Mouse (Mus musculus) hindbrain, embryonic 11.5 days (tissue): ENCODE data around the gene Vmn2r117. TPM values are rescaled to one million over a fixed set of nuclear protein-coding genes. Genes with fewer than 3 reads are reported as not detected.
"Not testable (repeated sequence)": the region's sequence is repeated elsewhere in the genome, so short reads cannot be mapped to it uniquely, and the experiment has no call there.

ENCODE experiments used
- ATAC-seq: fragments of 200-750 bp; cut with Nextera tagmentation; 2 replicates; pipeline ENCODE4 v1.8.0; 2017; ENCODE audit warnings: mild to moderate bottlenecking, moderate TSS enrichment, moderate library complexity; ENCODE audit not compliant: low FRiP score
- DNase-seq: peaks from one replicate; pipeline ENCODE4 v3.0.0-alpha.2; 2015; ENCODE audit warnings: low spot score
- H3K27ac ChIP-seq: fragments of 300-500 bp; sonication (generic); 2 replicates; pipeline ENCODE4 v1.5.1; 2014; ENCODE audit warnings: mild to moderate bottlenecking, low read depth, low read length
- H3K27me3 ChIP-seq: fragments of 300-500 bp; sonication (generic); 2 replicates; pipeline ENCODE4 v1.6.1; 2014; ENCODE audit warnings: mild to moderate bottlenecking, low read length, moderate library complexity, mixed read lengths; ENCODE audit not compliant: control insufficient read depth, insufficient read depth
- H3K36me3 ChIP-seq: fragments of 300-500 bp; sonication (generic); 2 replicates; pipeline ENCODE4 v1.6.1; 2014; ENCODE audit warnings: mild to moderate bottlenecking, low read length, moderate library complexity, mixed read lengths; ENCODE audit not compliant: control insufficient read depth, insufficient read depth
- H3K4me1 ChIP-seq: fragments of 300-500 bp; sonication (generic); replicated peaks from 2 replicates; pipeline ENCODE4 v1.6.1; 2014; ENCODE audit warnings: low read length, mixed read lengths; ENCODE audit not compliant: control insufficient read depth, insufficient read depth
- H3K4me2 ChIP-seq: fragments of 300-500 bp; sonication (generic); replicated peaks from 2 replicates; pipeline ENCODE4 v1.6.1; 2014; ENCODE audit warnings: mild to moderate bottlenecking, low read depth, low read length
- H3K4me3 ChIP-seq: fragments of 300-500 bp; sonication (generic); 2 replicates; pipeline ENCODE4 v1.5.1; 2014; ENCODE audit warnings: low read depth, low read length
- H3K9ac ChIP-seq: fragments of 300-500 bp; sonication (generic); 2 replicates; pipeline ENCODE4 v1.6.1; 2014; ENCODE audit warnings: low read depth, low read length
- H3K9me3 ChIP-seq: fragments of 300-500 bp; sonication (generic); 2 replicates; pipeline ENCODE4 v1.6.1; 2016; ENCODE audit warnings: low read length; ENCODE audit not compliant: control insufficient read depth
- WGBS: fragments of 180-500 bp; shearing (Covaris S2); extraction: QIAGEN DNeasy Blood & Tissue Kit; methylation state at CpG from one replicate; pipeline ENCODE4 v1.1.7; 2014; 5-methylcytosine and 5-hydroxymethylcytosine counted together
- polyA plus RNA-seq: library from polyadenylated mRNA; unstranded; fragments of >200 nt; fragmentation: Nextera tagmentation; extraction: Ambion mirVana; gene quantifications from 2 replicates; pipeline ENCODE4 v1.2.1, GENCODE M21; 2014

Vmn2r117 gene
- polyA plus RNA-seq, result not detected in 2 replicates

DNA sequence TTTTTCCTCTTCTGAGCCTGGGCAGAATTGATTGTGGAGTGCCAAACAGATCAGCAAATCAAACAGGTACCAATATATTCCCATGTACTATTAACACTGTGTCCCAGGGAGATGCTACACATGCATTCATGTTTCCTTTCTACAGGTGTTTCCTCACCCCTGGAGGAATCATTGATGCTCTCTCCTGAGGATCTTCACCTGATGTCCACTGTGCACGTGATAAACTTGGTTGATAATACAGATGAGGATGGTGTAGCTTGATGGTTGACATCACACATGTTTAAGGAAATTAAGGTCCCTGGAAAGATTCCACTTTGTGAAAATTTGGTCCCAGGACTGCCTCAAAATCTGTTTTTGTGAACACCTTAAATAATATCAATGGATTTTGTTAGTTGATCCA lies at the start of gene Vmn2r117:
Gene Vmn2r117, minus strand, starts transcription at position 101 of the 400 bp plus-strand sequence.
- H3K4me2 ChIP-seq, H3K9me3 ChIP-seq, ATAC-seq, H3K27me3 ChIP-seq, H3K4me3 ChIP-seq, H3K36me3 ChIP-seq, H3K27ac ChIP-seq, H3K9ac ChIP-seq, H3K4me1 ChIP-seq, DNase-seq: not testable (repeated sequence)
- 55% methylated on average over 1 of the region's 1 CpGs for WGBS

DNA sequence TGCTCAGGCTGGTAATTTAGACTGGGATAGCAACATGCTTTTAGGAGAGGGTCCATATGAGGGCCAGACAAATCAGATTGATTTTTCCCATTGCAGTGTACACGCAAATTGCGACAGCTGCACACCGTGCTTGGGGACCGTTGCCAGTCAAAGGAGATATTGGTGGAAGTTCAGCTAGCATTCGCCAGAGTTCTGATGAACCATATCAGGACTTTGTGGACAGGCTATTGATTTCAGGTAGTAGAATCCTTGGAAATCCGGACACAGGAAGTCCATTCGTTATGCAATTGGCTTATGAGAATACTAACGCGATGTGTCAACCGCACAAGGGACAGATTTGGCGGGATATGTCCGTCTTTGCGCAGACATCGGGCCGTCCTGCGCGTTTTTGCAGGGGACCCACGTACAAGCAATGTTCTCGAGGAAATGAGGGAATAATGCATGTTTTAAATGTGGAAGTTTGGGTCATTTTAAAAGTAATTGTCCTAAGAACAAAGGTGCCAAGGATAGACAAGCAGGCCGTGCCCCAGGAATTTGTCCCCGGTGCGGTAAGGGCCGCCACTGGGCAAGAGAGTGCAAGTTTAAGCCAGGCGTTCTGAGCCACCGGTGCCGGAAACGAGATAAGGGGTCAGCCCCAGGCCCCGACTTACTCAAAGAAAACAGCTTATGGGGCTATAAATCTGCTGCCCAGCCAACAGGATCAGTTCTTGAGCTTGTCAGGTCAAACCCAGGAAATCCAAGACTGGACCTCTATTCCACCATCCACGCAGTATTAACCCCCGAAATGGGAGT lies 43.6 kb upstream of the Vmn2r117 start:
- DNase-seq, ATAC-seq, H3K9ac ChIP-seq, H3K36me3 ChIP-seq, H3K9me3 ChIP-seq, H3K4me3 ChIP-seq, H3K4me1 ChIP-seq, H3K27me3 ChIP-seq, H3K4me2 ChIP-seq, H3K27ac ChIP-seq: not testable (repeated sequence)
- 69% methylated on average over 30 of the region's 30 CpGs for whole genome bisulfite sequencing

DNA sequence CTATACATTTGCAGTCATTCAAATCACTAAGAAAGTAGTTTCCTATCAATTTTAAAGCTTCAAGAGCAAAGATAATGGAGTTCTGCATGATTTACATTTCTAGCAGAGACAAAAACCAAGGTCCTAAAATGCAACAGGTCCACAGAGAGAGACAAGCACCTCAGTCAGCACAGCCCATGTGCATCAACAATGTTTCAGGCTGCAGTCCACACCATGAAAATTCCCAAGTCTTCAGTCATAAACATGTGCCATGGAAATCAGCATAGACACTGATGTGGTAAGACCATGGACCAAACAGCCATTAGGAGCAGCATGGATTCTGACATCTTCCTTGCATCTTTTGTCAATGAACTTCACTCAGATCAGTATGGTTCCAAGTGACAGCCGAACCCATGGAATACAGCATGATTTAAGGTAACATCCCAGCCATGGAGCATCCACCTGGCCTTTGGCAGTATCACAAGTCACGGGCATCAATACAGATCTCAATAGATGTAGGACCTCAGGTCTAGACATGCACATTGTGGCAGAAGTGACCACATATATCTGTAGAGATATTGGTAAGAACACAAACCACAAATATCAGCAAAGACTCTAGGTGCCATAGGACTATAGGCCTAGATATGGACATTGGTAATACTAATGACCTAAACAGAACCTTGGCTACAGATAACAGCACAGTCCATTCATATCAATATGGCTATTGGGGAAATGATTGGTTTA lies 39.4 kb upstream of the Vmn2r117 start:
- Histone ChIP-seq H3K4me1 (no peaks in the 10 kb centered on the region), H3K9me3 (peaks cover 3% of the 10 kb centered on the region; the same call in 1 of the 2 replicates), H3K9ac (no peak overlapping the region), H3K4me2 (no peak overlapping the region), H3K27ac (no peak overlapping the region), H3K27me3 (no peaks in the 10 kb centered on the region), H3K36me3 (no peaks in the 10 kb centered on the region), H3K4me3 (no peak overlapping the region)
- no peak for DNase-seq
- WGBS, result 74% methylated on average over 2 of the region's 2 CpGs
- ATAC-seq, result 0 out of 2 replicates have a peak, but pooled peaks have one; percentile 59

DNA sequence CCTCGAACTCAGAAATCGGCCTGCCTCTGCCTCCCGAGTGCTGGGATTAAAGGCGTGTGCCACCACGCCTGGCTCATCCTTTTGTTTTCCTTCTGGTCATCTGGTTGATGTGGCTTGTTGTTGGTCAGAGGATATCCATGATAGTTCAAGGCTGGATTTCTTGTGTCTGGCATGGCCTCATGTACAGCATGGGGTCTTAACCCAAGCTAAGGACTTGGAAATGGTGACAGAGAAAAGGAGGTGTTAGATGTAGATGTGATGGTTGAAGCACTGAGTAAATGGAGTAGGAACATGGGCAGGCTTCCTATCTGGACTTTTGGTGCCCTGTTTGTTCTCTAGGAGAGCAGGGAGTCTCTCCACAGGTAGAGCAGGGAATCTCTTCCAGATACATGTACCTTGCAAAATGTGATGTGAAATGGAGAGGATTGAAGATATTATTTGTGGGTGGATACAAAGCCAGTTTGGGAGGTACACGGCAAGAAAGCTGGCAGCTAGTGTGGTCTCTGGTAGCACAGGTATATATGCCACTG lies 46.3 kb downstream of the Vmn2r117 start:
- WGBS, result 78% methylated on average over 6 of the region's 6 CpGs
- Histone ChIP-seq H3K27me3 (no peaks in the 10 kb centered on the region), H3K4me3 (no peak overlapping the region), H3K36me3 (no peaks in the 10 kb centered on the region), H3K9me3 (peaks cover 5% of the 10 kb centered on the region; the same call in 1 of the 2 replicates), H3K27ac (no peak overlapping the region), H3K9ac (no peak overlapping the region), H3K4me1 (no peaks in the 10 kb centered on the region), H3K4me2 (no peak overlapping the region)
- DNase-seq (peak; percentile 1), ATAC-seq (peak; percentile 57)

Other genes starting within 250 kb of the Vmn2r117 start
- not detected in 2 replicates for gene Vmn2r114, start 167.2 kb downstream of the Vmn2r117 start, polyA plus RNA-seq
- gene Vmn2r115, start 136.0 kb downstream of the Vmn2r117 start, polyA plus RNA-seq, result not detected in 2 replicates
- gene Vmn2r116, start 95.1 kb downstream of the Vmn2r117 start, polyA plus RNA-seq, result not detected in 2 replicates
- 16.1 and 17.4 TPM in 2 replicates for gene Zfp213, start 84.5 kb upstream of the Vmn2r117 start, polyA plus RNA-seq
- 16.5 and 16.7 TPM in 2 replicates for gene Zfp13, start 119.8 kb upstream of the Vmn2r117 start, polyA plus RNA-seq
- gene Zscan10, start 121.2 kb upstream of the Vmn2r117 start, polyA plus RNA-seq, result 0.32 and 0.34 TPM in 2 replicates
- 0.82 and 0.99 TPM in 2 replicates for gene Mmp25, start 165.6 kb upstream of the Vmn2r117 start, polyA plus RNA-seq
- 0.15 and 0.79 TPM in 2 replicates for gene Bicdl2, start 180.8 kb upstream of the Vmn2r117 start, polyA plus RNA-seq
- gene Hcfc1r1, start 193.9 kb upstream of the Vmn2r117 start, polyA plus RNA-seq, result 49.7 and 52.5 TPM in 2 replicates
- gene Thoc6, start 194.2 kb upstream of the Vmn2r117 start, polyA plus RNA-seq, result 56.6 and 56.8 TPM in 2 replicates
- 1.2 and 3.3 TPM in 2 replicates for gene Tnfrsf12a, start 197.8 kb upstream of the Vmn2r117 start, polyA plus RNA-seq
- gene Cldn6, start 199.6 kb upstream of the Vmn2r117 start, polyA plus RNA-seq, result 12.8 and 18.1 TPM in 2 replicates
- 4.1 and 6.5 TPM in 2 replicates for gene Cldn9, start 204.3 kb upstream of the Vmn2r117 start, polyA plus RNA-seq
- 0.08 TPM in 1 of 2 replicates, not detected in the other for gene 1520401A03Rik, start 243.1 kb upstream of the Vmn2r117 start, polyA plus RNA-seq
- 30.2 and 31.3 TPM in 2 replicates for gene Pkmyt1, start 246.6 kb upstream of the Vmn2r117 start, polyA plus RNA-seq